Mouse (Mus musculus) midbrain, embryonic 14.5 days (tissue): ENCODE data around the gene Stard13. TPM values are rescaled to one million over a fixed set of nuclear protein-coding genes. Genes with fewer than 3 reads are reported as not detected.
A peak's percentile ranks its signal among the peaks of the same experiment; 100 is the strongest.

Experiments
- ATAC-seq: fragments of 200-750 bp; cut with Nextera tagmentation; 2 replicates; pipeline ENCODE4 v1.8.0; 2017; ENCODE audit warnings: moderate number of reproducible peaks, moderate library complexity; ENCODE audit not compliant: low FRiP score, low TSS enrichment
- DNase-seq: peaks from one replicate; pipeline ENCODE4 v3.0.0-alpha.2; 2015
- H3K27ac ChIP-seq: fragments of 300-500 bp; sonication (generic); replicated peaks from 2 replicates; pipeline ENCODE4 v1.5.1; 2014; ENCODE audit warnings: mild to moderate bottlenecking, low read depth, low read length, moderate library complexity
- H3K27me3 ChIP-seq: fragments of 300-500 bp; sonication (generic); 2 replicates; pipeline ENCODE4 v1.6.1; 2014; ENCODE audit warnings: low read length, control low read depth, mixed read lengths; ENCODE audit not compliant: control insufficient read depth, insufficient read depth
- H3K36me3 ChIP-seq: fragments of 300-500 bp; sonication (generic); 2 replicates; pipeline ENCODE4 v1.6.1; 2014; ENCODE audit warnings: low read length, control low read depth; ENCODE audit not compliant: control insufficient read depth, insufficient read depth
- H3K4me1 ChIP-seq: fragments of 300-500 bp; sonication (generic); 2 replicates; pipeline ENCODE4 v1.6.1; 2014; ENCODE audit warnings: mild to moderate bottlenecking, antibody characterized with exemption, low read length, control low read depth; ENCODE audit not compliant: control insufficient read depth, insufficient read depth
- H3K4me2 ChIP-seq: fragments of 300-500 bp; sonication (generic); 2 replicates; pipeline ENCODE4 v1.6.1; 2014; ENCODE audit warnings: mild to moderate bottlenecking, low read length, moderate library complexity
- H3K4me3 ChIP-seq: fragments of 300-500 bp; sonication (generic); replicated peaks from 2 replicates; pipeline ENCODE4 v1.5.1; 2014; ENCODE audit warnings: low read depth, low read length
- H3K9ac ChIP-seq: fragments of 300-500 bp; sonication (generic); replicated peaks from 2 replicates; pipeline ENCODE4 v1.6.1; 2014; ENCODE audit warnings: mild to moderate bottlenecking, low read length, moderate library complexity
- H3K9me3 ChIP-seq: fragments of 300-500 bp; sonication (generic); 2 replicates; pipeline ENCODE4 v1.6.1; 2016; ENCODE audit warnings: low read length, control low read depth, mixed read lengths; ENCODE audit not compliant: control insufficient read depth
- WGBS: fragments of 180-500 bp; shearing (Covaris S2); extraction: QIAGEN DNeasy Blood & Tissue Kit; methylation state at CpG from one replicate; pipeline ENCODE4 v1.1.7; 2014; 5-methylcytosine and 5-hydroxymethylcytosine counted together
- polyA plus RNA-seq: library from polyadenylated mRNA; unstranded; fragments of >200 nt; fragmentation: Nextera tagmentation; extraction: Ambion mirVana; gene quantifications from 2 replicates; pipeline ENCODE4 v1.2.1, GENCODE M21; 2014

Gene Stard13
- polyA plus RNA-seq, 1 experiment from 2014 or later, result 2.8 TPM

- DNase-seq (no peak), ATAC-seq (no peak)
- Histone ChIP-seq H3K36me3 (no peaks in the 10 kb centered on the region), H3K4me1 (peaks cover 4% of the 10 kb centered on the region; the same call in 1 of the 2 replicates), H3K4me2 (no peak overlapping the region), H3K27me3 (no peaks in the 10 kb centered on the region), H3K9me3 (no peaks in the 10 kb centered on the region), H3K9ac (no peak overlapping the region), H3K27ac (no peak overlapping the region), H3K4me3 (no peak overlapping the region)
- 82% methylated on average over 5 of the region's 5 CpGs for WGBS
Observed at GRCm38 (mm10) chr5:151166266-151166665, 67.4 kb downstream of the Stard13 start.

- ATAC-seq (no peak), DNase-seq (no peak)
- H3K4me1 ChIP-seq, result peaks cover 4% of the 10 kb centered on the region; the same call in 1 of the 2 replicates
- H3K9me3 ChIP-seq, result no peaks in the 10 kb centered on the region
- H3K4me3 ChIP-seq, result no peak overlapping the region
- H3K27ac ChIP-seq, result no peak overlapping the region
- H3K36me3 ChIP-seq, result no peaks in the 10 kb centered on the region
- no peaks in the 10 kb centered on the region for H3K27me3 ChIP-seq
- no peak overlapping the region for H3K9ac ChIP-seq
- 90% methylated on average over 6 of the region's 6 CpGs for WGBS
- H3K4me2 ChIP-seq, result no peak overlapping the region
Observed at GRCm38 (mm10) chr5:151165381-151166016, 68.1 kb downstream of the Stard13 start.

- Histone ChIP-seq H3K4me3 (no peak overlapping the region), H3K4me2 (no peak overlapping the region), H3K27me3 (no peaks in the 10 kb centered on the region), H3K36me3 (no peaks in the 10 kb centered on the region), H3K9me3 (no peaks in the 10 kb centered on the region), H3K9ac (no peak overlapping the region), H3K27ac (no peak overlapping the region), H3K4me1 (peaks cover 4% of the 10 kb centered on the region; the same call in 1 of the 2 replicates)
- no peak for DNase-seq
- ATAC-seq, result no peak
- 83% methylated on average over 4 of the region's 4 CpGs for WGBS
Observed at GRCm38 (mm10) chr5:151164815-151165214, 68.8 kb downstream of the Stard13 start.

- Histone ChIP-seq H3K9ac (no peak overlapping the region), H3K4me3 (no peak overlapping the region), H3K9me3 (no peaks in the 10 kb centered on the region), H3K4me1 (peaks cover 4% of the 10 kb centered on the region; the same call in 1 of the 2 replicates), H3K27me3 (no peaks in the 10 kb centered on the region), H3K4me2 (no peak overlapping the region), H3K27ac (no peak overlapping the region), H3K36me3 (no peaks in the 10 kb centered on the region)
- no peak for ATAC-seq
- DNase-seq, result no peak
- 92% methylated on average over 3 of the region's 3 CpGs for WGBS
Observed at GRCm38 (mm10) chr5:151162642-151163041, 71.0 kb downstream of the Stard13 start.

GRCm38 (mm10) chr5:151155247-151155646 lies 78.4 kb downstream of the Stard13 start:
- DNase-seq (no peak), ATAC-seq (no peak)
- Histone ChIP-seq H3K27me3 (no peaks in the 10 kb centered on the region), H3K36me3 (no peaks in the 10 kb centered on the region), H3K9ac (no peak overlapping the region), H3K9me3 (no peaks in the 10 kb centered on the region), H3K4me3 (no peak overlapping the region), H3K4me1 (no peaks in the 10 kb centered on the region), H3K27ac (no peak overlapping the region), H3K4me2 (no peak overlapping the region)
- WGBS, result 100% methylated on average over 1 of the region's 1 CpGs

GRCm38 (mm10) chr5:151154780-151155179 lies 78.9 kb downstream of the Stard13 start:
- Histone ChIP-seq H3K27me3 (no peaks in the 10 kb centered on the region), H3K27ac (no peak overlapping the region), H3K36me3 (no peaks in the 10 kb centered on the region), H3K4me3 (no peak overlapping the region), H3K4me1 (no peaks in the 10 kb centered on the region), H3K4me2 (no peak overlapping the region), H3K9ac (no peak overlapping the region), H3K9me3 (no peaks in the 10 kb centered on the region)
- 45% methylated on average over 3 of the region's 3 CpGs for WGBS
- DNase-seq (no peak), ATAC-seq (no peak)

- DNase-seq (peak; percentile 34), ATAC-seq (no peak)
- H3K27me3 ChIP-seq, result no peaks in the 10 kb centered on the region
- H3K27ac ChIP-seq, result no peak overlapping the region
- no peaks in the 10 kb centered on the region; the same call in 1 of the 2 replicates for H3K4me1 ChIP-seq
- H3K4me3 ChIP-seq, result no peak overlapping the region
- WGBS, result 79% methylated on average over 4 of the region's 4 CpGs
- no peak overlapping the region for H3K4me2 ChIP-seq
- no peak overlapping the region for H3K9ac ChIP-seq
- H3K9me3 ChIP-seq, result no peaks in the 10 kb centered on the region
- no peaks in the 10 kb centered on the region for H3K36me3 ChIP-seq
Observed at GRCm38 (mm10) chr5:151154030-151154429, 79.6 kb downstream of the Stard13 start.

- Histone ChIP-seq H3K27ac (no peak overlapping the region), H3K4me2 (no peak overlapping the region), H3K9me3 (no peaks in the 10 kb centered on the region), H3K4me1 (no peaks in the 10 kb centered on the region; the same call in 1 of the 2 replicates), H3K4me3 (no peak overlapping the region), H3K36me3 (no peaks in the 10 kb centered on the region), H3K27me3 (no peaks in the 10 kb centered on the region), H3K9ac (no peak overlapping the region)
- WGBS, result 89% methylated on average over 9 of the region's 9 CpGs
- ATAC-seq (no peak), DNase-seq (no peak)
Observed at GRCm38 (mm10) chr5:151151549-151151948, 82.1 kb downstream of the Stard13 start.

GRCm38 (mm10) chr5:151149509-151149908 lies 84.1 kb downstream of the Stard13 start:
- ATAC-seq (no peak), DNase-seq (peak; percentile 62)
- H3K27ac ChIP-seq, result no peak overlapping the region
- no peaks in the 10 kb centered on the region for H3K36me3 ChIP-seq
- no peaks in the 10 kb centered on the region for H3K9me3 ChIP-seq
- WGBS, result 52% methylated on average over 8 of the region's 8 CpGs
- H3K27me3 ChIP-seq, result no peaks in the 10 kb centered on the region
- H3K9ac ChIP-seq, result no peak overlapping the region
- H3K4me3 ChIP-seq, result no peak overlapping the region
- H3K4me2 ChIP-seq, result no peak overlapping the region
- no peaks in the 10 kb centered on the region; the same call in 1 of the 2 replicates for H3K4me1 ChIP-seq
